Mouse (Mus musculus) urinary bladder, postnatal 14 days (tissue): Measurements from ENCODE around the gene Prdm4.

Source experiments
- DNase-seq: peaks from one replicate; pipeline ENCODE4 v3.0.0; 2021; ENCODE audit warnings: low spot score

The Prdm4 gene

DNA sequence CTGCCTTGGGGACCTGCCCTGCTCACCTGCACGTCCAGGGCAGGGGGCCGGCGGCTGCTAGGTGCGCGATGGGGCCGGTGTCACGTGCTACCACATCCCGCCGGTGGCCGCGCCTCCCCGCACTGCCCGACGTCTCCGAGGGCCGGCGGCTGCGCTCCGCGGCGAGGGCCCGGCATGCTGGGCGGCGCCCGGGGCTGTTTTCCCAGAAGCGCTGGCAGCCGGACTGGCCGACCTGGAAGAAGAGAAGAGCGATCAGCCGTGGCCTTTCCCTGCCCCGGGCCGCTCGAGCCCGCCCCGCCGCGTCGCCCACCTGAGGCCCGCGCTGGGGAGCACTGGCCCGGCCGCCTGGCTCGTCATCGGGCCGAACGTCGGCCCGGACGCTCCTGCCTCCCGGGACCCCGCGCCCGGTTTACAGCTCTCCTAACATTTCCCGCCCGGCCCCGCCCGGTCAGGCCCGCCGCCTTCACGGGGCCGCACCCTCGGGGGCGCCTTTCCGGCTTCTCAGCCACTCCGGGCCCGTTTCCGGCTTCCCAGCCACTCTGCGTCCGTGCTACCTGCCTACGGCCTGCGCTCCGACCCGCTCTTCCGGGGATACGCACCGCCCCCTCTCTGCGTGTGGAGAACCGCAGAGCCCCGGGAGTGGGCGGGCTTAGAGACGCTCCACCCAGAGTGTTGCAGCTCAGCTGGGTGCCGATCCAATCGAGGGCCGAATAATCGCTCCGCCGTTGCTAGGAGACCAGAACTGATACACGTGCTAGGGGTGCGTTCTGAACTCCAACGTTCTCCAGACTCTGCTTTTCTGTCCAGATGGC lies at the start of gene Prdm4:
Gene Prdm4 (minus strand): TSS at position 645 of the 812 bp plus-strand sequence.
- DNase-seq, result peak; percentile 97

DNA sequence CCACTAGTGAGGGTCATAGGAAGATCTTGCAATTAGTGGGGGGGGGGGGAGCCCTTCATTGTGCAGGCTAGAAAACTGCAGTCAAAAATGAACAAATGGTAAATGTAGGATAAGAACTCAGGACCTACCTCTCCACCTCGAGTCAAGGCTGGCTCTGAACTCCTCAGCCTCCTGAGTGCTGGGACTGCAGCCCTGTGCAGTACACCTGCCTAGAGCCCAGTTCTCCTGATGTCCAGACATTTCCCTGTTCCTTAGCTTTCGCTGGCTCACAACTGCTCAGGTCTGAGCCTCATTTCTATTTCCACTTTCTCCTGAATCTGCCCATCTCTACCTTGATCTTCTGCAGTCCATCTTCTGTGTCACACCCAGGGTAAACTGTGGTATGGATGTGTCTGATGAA lies 49.5 kb upstream of the Prdm4 start:
- DNase-seq, result no peak

- no peak for DNase-seq
Measured at GRCm38 (mm10) chr10:85964316-85964715, 47.4 kb upstream of the Prdm4 start.

DNA sequence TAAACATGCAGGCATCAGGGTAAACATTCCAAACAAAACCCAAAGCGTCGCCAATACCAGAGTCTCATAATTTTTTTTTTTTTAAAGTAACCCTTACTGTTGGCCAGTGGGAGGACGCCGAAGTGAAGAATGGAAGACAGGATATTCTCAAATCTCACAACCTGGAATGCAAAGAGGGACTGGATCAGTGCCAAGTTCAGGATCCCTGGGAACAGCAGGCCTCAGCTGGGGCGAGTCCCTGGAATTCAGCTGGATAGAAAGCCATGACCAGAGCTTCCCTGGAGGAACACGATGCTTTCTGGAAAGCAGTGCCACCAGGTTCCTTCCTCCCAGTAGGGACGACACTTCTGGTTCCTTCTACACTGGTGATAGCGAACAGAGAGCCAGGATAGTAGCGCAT lies 46.0 kb upstream of the Prdm4 start:
- DNase-seq, result no peak

- DNase-seq, result peak; percentile 99
Measured at GRCm38 (mm10) chr10:85957464-85957950, 40.6 kb upstream of the Prdm4 start, which contains the start of gene Rtcb. Gene Rtcb, minus strand, starts transcription at chr10:85957823.

GRCm38 (mm10) chr10:85956871-85957419 lies 40.0 kb upstream of the Prdm4 start:
- no peak for DNase-seq

DNA sequence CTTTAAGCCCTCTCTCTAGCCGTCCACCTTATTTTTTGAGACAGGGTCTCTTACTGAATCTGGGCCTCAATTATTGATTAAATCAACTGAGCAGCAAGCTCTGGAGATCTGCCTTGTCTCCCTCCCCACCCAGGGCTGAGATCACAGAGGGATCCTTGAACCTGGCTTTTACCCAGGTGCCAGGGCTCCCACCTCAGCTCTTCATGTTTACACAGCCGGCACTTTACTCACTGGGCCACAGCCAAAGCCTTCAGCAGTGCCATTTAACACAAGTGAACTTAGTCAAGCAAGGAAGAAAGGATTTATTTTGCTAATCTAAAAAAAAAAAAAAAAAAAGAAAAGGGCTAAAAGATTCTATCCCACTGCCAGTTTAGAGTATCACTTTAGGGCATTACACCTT lies 37.5 kb upstream of the Prdm4 start:
- DNase-seq, result no peak

GRCm38 (mm10) chr10:85953401-85953800 lies 36.5 kb upstream of the Prdm4 start:
- DNase-seq, result no peak

GRCm38 (mm10) chr10:85951765-85952443 lies 35.0 kb upstream of the Prdm4 start:
- DNase-seq, result no peak

DNA sequence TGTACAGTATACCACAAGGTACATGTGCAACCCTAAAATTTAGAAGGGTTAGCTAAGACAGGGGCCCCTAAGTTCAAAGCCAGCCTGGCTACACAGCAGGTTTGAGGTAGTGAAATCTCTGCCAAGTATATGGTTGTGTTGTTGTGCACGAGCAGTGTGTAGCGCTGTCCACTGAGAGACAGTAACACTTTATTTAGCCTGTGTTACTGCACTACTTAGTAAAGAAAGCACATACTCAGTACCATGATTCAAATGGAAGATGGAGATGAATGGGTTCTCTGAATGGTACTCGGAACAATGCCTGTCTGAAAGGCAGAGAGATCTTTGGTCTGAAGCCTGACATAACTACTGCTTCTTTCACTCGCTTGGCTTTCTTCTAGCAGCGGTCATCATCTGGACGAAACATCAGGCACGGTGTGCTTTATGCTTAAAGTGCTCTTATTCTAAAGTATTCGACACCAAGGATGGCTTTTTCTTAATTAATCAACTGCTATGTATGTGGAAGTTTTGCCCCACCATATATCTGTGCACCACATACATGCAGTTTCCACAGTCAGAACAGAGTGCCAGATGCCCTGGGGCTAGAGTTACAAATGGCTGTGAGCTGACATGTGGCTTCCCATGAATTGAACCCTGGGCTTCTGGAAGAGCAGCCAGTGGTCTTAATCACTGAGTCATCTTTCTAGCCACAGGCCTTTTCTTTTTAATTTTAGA lies 31.7 kb upstream of the Prdm4 start:
- no peak for DNase-seq

GRCm38 (mm10) chr10:85936280-85936965 lies 19.5 kb upstream of the Prdm4 start:
- no peak for DNase-seq

DNA sequence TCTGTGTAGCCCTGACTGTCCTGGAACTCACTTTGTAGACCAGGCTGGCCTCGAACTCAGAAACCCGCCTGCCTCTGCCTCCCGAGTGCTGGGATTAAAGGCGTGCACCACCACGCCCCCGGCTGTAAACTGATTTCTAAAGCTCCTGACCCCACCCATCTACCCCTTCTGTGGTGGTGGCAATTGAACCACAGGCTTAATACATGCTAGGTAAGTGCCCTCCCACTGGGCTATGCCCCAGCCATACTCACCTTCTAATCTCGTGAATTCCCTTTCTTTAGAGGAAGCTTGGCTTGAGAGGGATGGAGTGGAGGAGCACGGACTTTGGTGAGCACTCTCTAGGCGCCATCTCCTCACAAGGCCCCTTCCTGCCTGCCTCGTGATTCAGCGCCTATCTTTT lies 13.0 kb upstream of the Prdm4 start:
- no peak for DNase-seq

DNA sequence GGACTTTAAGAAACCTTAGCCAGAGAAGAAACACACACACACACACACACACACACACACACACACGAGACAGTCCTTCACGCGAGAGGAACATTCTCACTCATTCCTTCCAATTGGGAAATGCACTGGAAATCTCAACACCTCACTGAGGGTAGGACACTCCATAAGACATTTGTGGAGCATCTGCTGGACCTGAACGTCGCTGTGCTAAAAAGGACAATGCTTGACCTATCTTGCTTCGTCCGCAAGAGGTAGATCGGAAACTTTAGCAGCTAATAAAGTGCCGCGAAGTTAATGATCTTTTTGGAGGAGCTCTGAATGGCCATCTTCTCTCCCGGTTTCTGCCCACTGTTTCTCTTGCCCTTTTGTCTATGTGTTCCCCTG lies 12.3 kb upstream of the Prdm4 start:
- DNase-seq, result no peak

DNA sequence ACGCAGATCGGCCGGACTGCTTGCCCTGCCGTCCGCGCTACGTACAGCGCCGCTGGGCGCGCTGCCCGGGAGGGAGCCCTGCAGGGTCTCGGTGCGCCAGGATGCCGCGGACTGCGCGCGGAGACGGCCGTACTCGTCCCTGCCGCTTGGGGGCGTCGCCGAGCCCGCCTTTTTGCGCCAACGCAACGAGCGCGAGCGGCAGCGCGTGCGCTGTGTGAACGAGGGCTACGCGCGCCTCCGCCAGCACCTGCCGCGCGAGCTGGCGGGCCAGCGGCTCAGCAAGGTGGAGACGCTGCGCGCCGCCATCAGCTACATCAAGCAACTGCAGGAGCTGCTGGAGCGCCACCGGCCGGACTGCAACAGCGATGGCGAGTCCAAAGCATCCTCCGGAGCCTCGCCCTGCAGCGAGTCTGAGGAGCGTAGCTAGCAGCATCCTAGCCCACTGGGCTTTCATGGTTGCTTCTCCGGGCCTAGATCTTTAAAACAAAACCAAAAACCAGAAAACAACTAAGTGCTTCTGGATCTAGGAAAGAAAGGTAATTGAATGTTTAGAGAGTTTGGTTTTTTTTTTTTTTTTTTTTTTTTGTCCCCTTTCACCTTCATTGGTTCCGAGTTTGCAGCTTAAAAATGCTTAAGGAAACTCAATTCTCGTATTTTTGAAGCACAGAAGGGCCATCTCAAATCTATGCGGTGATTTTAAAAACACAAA lies 11.7 kb upstream of the Prdm4 start:
- peak; percentile 62 for DNase-seq

GRCm38 (mm10) chr10:85927676-85928445 lies 10.9 kb upstream of the Prdm4 start, which contains the start of gene Ascl4:
Gene Ascl4, plus strand, starts transcription at chr10:85927681.
- DNase-seq, result no peak

DNA sequence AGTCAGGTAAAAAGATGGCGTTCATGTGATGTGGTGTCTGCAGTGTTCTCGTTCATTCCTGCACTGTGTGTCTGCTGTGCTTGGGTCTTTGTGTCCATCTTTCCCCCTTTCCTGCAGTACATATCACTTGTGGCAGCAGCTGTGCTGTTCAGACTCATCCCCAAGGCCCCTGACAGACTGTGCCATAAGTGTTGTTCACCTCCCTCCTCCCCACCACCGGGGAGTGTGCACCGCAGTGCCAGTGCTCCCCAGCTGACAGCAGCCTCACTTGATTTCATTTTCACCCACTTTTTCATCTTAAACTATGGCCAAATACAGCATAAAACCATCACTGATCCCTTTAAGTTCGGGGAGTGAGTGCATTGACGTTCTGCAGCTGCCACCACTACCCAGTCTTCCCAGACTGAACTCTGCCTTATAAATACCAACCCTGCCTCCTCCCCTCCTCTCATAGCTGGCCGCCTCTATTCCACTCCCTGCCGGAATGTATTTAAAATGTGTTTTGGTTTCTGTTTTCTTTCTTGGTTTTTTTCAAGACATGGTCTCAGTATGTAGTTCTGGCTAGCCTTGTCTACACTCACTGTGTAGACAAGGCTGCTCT lies 37.0 kb downstream of the Prdm4 start:
- no peak for DNase-seq

DNA sequence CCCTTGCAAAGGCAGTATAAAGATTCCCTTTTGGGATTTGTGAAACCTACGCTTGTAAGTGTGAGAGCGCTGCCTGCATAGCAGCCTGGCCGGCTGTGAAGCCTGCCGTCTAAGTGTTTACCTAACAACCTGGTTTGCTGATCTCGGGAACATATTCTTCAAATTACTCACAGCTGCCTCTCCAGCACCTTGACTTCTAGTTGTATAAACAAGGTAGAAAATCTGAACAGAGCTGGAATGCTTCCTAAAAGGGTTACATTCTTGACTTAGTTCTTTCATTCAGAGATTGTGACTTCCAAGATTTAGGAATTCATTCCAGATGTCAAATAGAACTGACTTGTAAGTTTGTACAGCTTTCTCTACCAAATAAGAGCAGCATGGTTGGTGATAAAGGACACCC lies 41.1 kb downstream of the Prdm4 start:
- no peak for DNase-seq

GRCm38 (mm10) chr10:85873861-85874544 lies 42.9 kb downstream of the Prdm4 start:
- DNase-seq, result no peak

GRCm38 (mm10) chr10:85872479-85872773 lies 44.5 kb downstream of the Prdm4 start:
- no peak for DNase-seq
